Mouse (Mus musculus): ENCODE measurements at regions not wholly inside any gene's neighbourhood (a gene's known extent, or its start where the extent isn't known, plus 50 kb on each side); places are given as distances from the start of the nearest gene placed in this dataset.

GRCm38 (mm10) chr5:17296571-17297035 is 76.4 kb upstream of the Speer4f2 start:
- TF ChIP-seq POLR2A (IDR thresholded peaks at IDR 0.05; ENCODE audit: extremely low read depth, insufficient read depth, low read length), result no peak
- no peak for TF ChIP-seq CTCF (IDR thresholded peaks at IDR 0.05; ENCODE audit: extremely low read depth, insufficient read depth, low read length)
